Mouse (Mus musculus) R1 (cell line): Measurements from ENCODE around the gene Tpp1.
"Not testable (repeated sequence)": the region's sequence is repeated elsewhere in the genome, so short reads cannot be mapped to it uniquely, and the experiment has no call there.

Experiments
- DNase-seq: peaks from one replicate; pipeline ENCODE4 v3.0.0-alpha.2; 2018; ENCODE audit warnings: low read depth, low spot score

Tpp1 gene

GRCm38 (mm10) chr7:105762517-105763270, 10.7 kb upstream of the Tpp1 start:
- peak; percentile 28 for DNase-seq

- DNase-seq, result peak; percentile 63
These were observed 9.9 kb upstream of the Tpp1 start for GRCm38 (mm10) chr7:105761813-105762484.

GRCm38 (mm10) chr7:105753281-105753680, 1.2 kb upstream of the Tpp1 start:
- no peak for DNase-seq

- no peak for DNase-seq
These were observed 681 bp upstream of the Tpp1 start for GRCm38 (mm10) chr7:105752716-105753115.

GRCm38 (mm10) chr7:105747776-105748175, 4.3 kb downstream of the Tpp1 start:
- no peak for DNase-seq

- DNase-seq, result peak; percentile 94
These were observed 8.0 kb downstream of the Tpp1 start, which contains the start of gene Taf10 for GRCm38 (mm10) chr7:105743926-105744590. Gene Taf10 (minus strand): TSS chr7:105744361.

GRCm38 (mm10) chr7:105743246-105743925, 8.6 kb downstream of the Tpp1 start:
- DNase-seq, result not testable (repeated sequence)

- DNase-seq, result not testable (repeated sequence)
These were observed 9.4 kb downstream of the Tpp1 start for GRCm38 (mm10) chr7:105742539-105743215.

- no peak for DNase-seq
These were observed 10.1 kb downstream of the Tpp1 start for GRCm38 (mm10) chr7:105741978-105742377.

- no peak for DNase-seq
These were observed 11.2 kb downstream of the Tpp1 start for GRCm38 (mm10) chr7:105740851-105741250.

GRCm38 (mm10) chr7:105740089-105740795, 11.8 kb downstream of the Tpp1 start:
- DNase-seq, result no peak

GRCm38 (mm10) chr7:105738948-105739347, 13.1 kb downstream of the Tpp1 start:
- DNase-seq, result peak; percentile 63

GRCm38 (mm10) chr7:105738286-105738685, 13.7 kb downstream of the Tpp1 start:
- DNase-seq, result no peak

GRCm38 (mm10) chr7:105737648-105738047, 14.4 kb downstream of the Tpp1 start:
- DNase-seq, result no peak

GRCm38 (mm10) chr7:105736911-105737521, 15.0 kb downstream of the Tpp1 start, which contains the start of gene Rrp8:
Gene Rrp8 (minus strand): TSS chr7:105737385.
- DNase-seq, result peak; percentile 33

- DNase-seq, result peak; percentile 87
These were observed 15.7 kb downstream of the Tpp1 start, which contains the start of gene Ilk for GRCm38 (mm10) chr7:105736264-105736901. Gene Ilk (plus strand): TSS chr7:105736592.

GRCm38 (mm10) chr7:105735464-105735863, 16.6 kb downstream of the Tpp1 start:
- DNase-seq, result not testable (repeated sequence)

GRCm38 (mm10) chr7:105734826-105735225, 17.2 kb downstream of the Tpp1 start:
- DNase-seq, result no peak

GRCm38 (mm10) chr7:105733836-105734235, 18.2 kb downstream of the Tpp1 start:
- no peak for DNase-seq
